Mouse (Mus musculus) embryonic facial prominence, embryonic 12.5 days (tissue): ENCODE measurements at regions not wholly inside any gene's neighbourhood (a gene's known extent, or its start where the extent isn't known, plus 50 kb on each side); places are given as distances from the start of the nearest gene placed in this dataset.
A peak's percentile ranks its signal among the peaks of the same experiment; 100 is the strongest.

Experiments used
- ATAC-seq: fragments of 200-750 bp; cut with Nextera tagmentation; 2 replicates; pipeline ENCODE4 v1.8.0; 2017; ENCODE audit not compliant: insufficient number of reproducible peaks, insufficient read depth, low FRiP score, low TSS enrichment
- H3K27ac ChIP-seq: fragments of 300-500 bp; sonication (generic); 2 replicates; pipeline ENCODE4 v1.5.1; 2016; ENCODE audit warnings: mild to moderate bottlenecking
- H3K27me3 ChIP-seq: fragments of 300-500 bp; sonication (generic); 2 replicates; pipeline ENCODE4 v1.6.1; 2016; ENCODE audit warnings: mild to moderate bottlenecking, moderate library complexity
- H3K36me3 ChIP-seq: fragments of 300-500 bp; sonication (generic); 2 replicates; pipeline ENCODE4 v1.6.1; 2016; ENCODE audit warnings: mild to moderate bottlenecking
- H3K4me1 ChIP-seq: fragments of 300-500 bp; sonication (generic); 2 replicates; pipeline ENCODE4 v1.6.1; 2016
- H3K4me2 ChIP-seq: fragments of 300-500 bp; sonication (generic); replicated peaks from 2 replicates; pipeline ENCODE4 v1.6.1; 2016; ENCODE audit warnings: mild to moderate bottlenecking, moderate library complexity
- H3K4me3 ChIP-seq: fragments of 300-500 bp; sonication (generic); 2 replicates; pipeline ENCODE4 v1.5.1; 2016; ENCODE audit warnings: mild to moderate bottlenecking
- H3K9ac ChIP-seq: fragments of 300-500 bp; sonication (generic); 2 replicates; pipeline ENCODE4 v1.6.1; 2016; ENCODE audit warnings: mild to moderate bottlenecking, moderate library complexity
- H3K9me3 ChIP-seq: fragments of 300-500 bp; sonication (generic); 2 replicates; pipeline ENCODE4 v1.6.1; 2016; ENCODE audit warnings: mild to moderate bottlenecking, moderate library complexity
- WGBS: fragments of 180-500 bp; shearing (Covaris S2); methylation state at CpG from one replicate; pipeline ENCODE4 v1.1.7; 2016; 5-methylcytosine and 5-hydroxymethylcytosine counted together

GRCm38 (mm10) chr5:97218712-97219111 lies 107.3 kb upstream of the Paqr3 start:
- 74% methylated on average over 1 of the region's 1 CpGs for WGBS
- Histone ChIP-seq H3K27me3 (no peaks in the 10 kb centered on the region), H3K9ac (no peak overlapping the region), H3K27ac (no peak overlapping the region), H3K9me3 (no peaks in the 10 kb centered on the region), H3K36me3 (no peaks in the 10 kb centered on the region), H3K4me2 (no peak overlapping the region), H3K4me1 (no peaks in the 10 kb centered on the region), H3K4me3 (no peak overlapping the region)
- ATAC-seq: no peak

- 84% methylated on average over 4 of the region's 4 CpGs for WGBS
These were observed 94.2 kb upstream of the Paqr3 start for GRCm38 (mm10) chr5:97205606-97206005.

GRCm38 (mm10) chr5:97204337-97204736 lies 92.9 kb upstream of the Paqr3 start:
- Histone ChIP-seq H3K4me1 (no peaks in the 10 kb centered on the region), H3K27ac (no peak overlapping the region), H3K9me3 (no peaks in the 10 kb centered on the region), H3K36me3 (no peaks in the 10 kb centered on the region), H3K4me2 (no peak overlapping the region), H3K4me3 (no peak overlapping the region), H3K27me3 (no peaks in the 10 kb centered on the region), H3K9ac (no peak overlapping the region)
- no peak for ATAC-seq
- WGBS: 81% methylated on average over 2 of the region's 2 CpGs

More at GRCm38 (mm10) chr5:97205606-97206005, 94.2 kb upstream of the Paqr3 start:
- no peaks in the 10 kb centered on the region for H3K4me1 ChIP-seq
- no peak overlapping the region for H3K4me2 ChIP-seq
- no peak overlapping the region for H3K4me3 ChIP-seq
- ATAC-seq: no peak
- no peaks in the 10 kb centered on the region for H3K36me3 ChIP-seq
- no peak overlapping the region for H3K9ac ChIP-seq
- no peaks in the 10 kb centered on the region for H3K9me3 ChIP-seq
- no peak overlapping the region for H3K27ac ChIP-seq
- H3K27me3 ChIP-seq: no peaks in the 10 kb centered on the region

GRCm38 (mm10) chr5:97203646-97204045 lies 92.2 kb upstream of the Paqr3 start:
- no peaks in the 10 kb centered on the region for H3K36me3 ChIP-seq
- no peak overlapping the region for H3K4me2 ChIP-seq
- H3K9me3 ChIP-seq: no peaks in the 10 kb centered on the region
- H3K4me3 ChIP-seq: no peak overlapping the region
- H3K9ac ChIP-seq: no peak overlapping the region
- WGBS: 89% methylated on average over 1 of the region's 1 CpGs
- H3K4me1 ChIP-seq: no peaks in the 10 kb centered on the region
- no peak overlapping the region for H3K27ac ChIP-seq
- no peak for ATAC-seq
- H3K27me3 ChIP-seq: no peaks in the 10 kb centered on the region

- no peak overlapping the region for H3K27ac ChIP-seq
- no peaks in the 10 kb centered on the region for H3K27me3 ChIP-seq
- H3K9me3 ChIP-seq: no peaks in the 10 kb centered on the region
- H3K4me2 ChIP-seq: no peak overlapping the region
- 31% methylated on average over 3 of the region's 3 CpGs for WGBS
- no peak for ATAC-seq
- H3K9ac ChIP-seq: no peak overlapping the region
- no peak overlapping the region for H3K4me3 ChIP-seq
- no peaks in the 10 kb centered on the region for H3K36me3 ChIP-seq
- no peaks in the 10 kb centered on the region for H3K4me1 ChIP-seq
These were observed 91.2 kb upstream of the Paqr3 start for GRCm38 (mm10) chr5:97202557-97202956.

- H3K27ac ChIP-seq: no peak overlapping the region
- ATAC-seq: no peak
- WGBS: 67% methylated on average over 4 of the region's 4 CpGs
- no peak overlapping the region for H3K4me2 ChIP-seq
- H3K4me3 ChIP-seq: no peak overlapping the region
- H3K36me3 ChIP-seq: no peaks in the 10 kb centered on the region
- H3K9ac ChIP-seq: no peak overlapping the region
- H3K27me3 ChIP-seq: no peaks in the 10 kb centered on the region
- H3K9me3 ChIP-seq: no peaks in the 10 kb centered on the region
- H3K4me1 ChIP-seq: no peaks in the 10 kb centered on the region
These were observed 89.3 kb upstream of the Paqr3 start for GRCm38 (mm10) chr5:97200655-97201054.

- no peak overlapping the region for H3K27ac ChIP-seq
- H3K4me3 ChIP-seq: no peak overlapping the region
- 66% methylated on average over 10 of the region's 10 CpGs for WGBS
- H3K27me3 ChIP-seq: no peaks in the 10 kb centered on the region
- H3K4me1 ChIP-seq: peaks cover 8% of the 10 kb centered on the region
- no peak for ATAC-seq
- H3K9me3 ChIP-seq: no peaks in the 10 kb centered on the region
- no peak overlapping the region for H3K4me2 ChIP-seq
- H3K9ac ChIP-seq: no peak overlapping the region
- no peaks in the 10 kb centered on the region for H3K36me3 ChIP-seq
These were observed 83.9 kb upstream of the Paqr3 start for GRCm38 (mm10) chr5:97195281-97195660.

GRCm38 (mm10) chr5:97194656-97195280 lies 83.4 kb upstream of the Paqr3 start:
- Histone ChIP-seq H3K9ac (no peak overlapping the region), H3K27me3 (no peaks in the 10 kb centered on the region), H3K27ac (no peak overlapping the region), H3K4me3 (no peak overlapping the region), H3K9me3 (no peaks in the 10 kb centered on the region), H3K4me2 (no peak overlapping the region), H3K4me1 (peaks cover 8% of the 10 kb centered on the region), H3K36me3 (no peaks in the 10 kb centered on the region)
- ATAC-seq: no peak
- WGBS: 71% methylated on average over 11 of the region's 11 CpGs

GRCm38 (mm10) chr5:97192656-97193055 lies 81.3 kb upstream of the Paqr3 start:
- Histone ChIP-seq H3K36me3 (no peaks in the 10 kb centered on the region), H3K4me1 (peaks cover 8% of the 10 kb centered on the region), H3K4me3 (no peak overlapping the region), H3K27me3 (no peaks in the 10 kb centered on the region), H3K9ac (no peak overlapping the region), H3K9me3 (no peaks in the 10 kb centered on the region), H3K4me2 (no peak overlapping the region), H3K27ac (no peak overlapping the region)
- 74% methylated on average over 13 of the region's 13 CpGs for WGBS
- no peak for ATAC-seq

GRCm38 (mm10) chr5:97190695-97191094 lies 79.3 kb upstream of the Paqr3 start:
- ATAC-seq: no peak
- Histone ChIP-seq H3K9ac (no peak overlapping the region), H3K9me3 (no peaks in the 10 kb centered on the region), H3K27ac (peak overlapping the region; percentile 68), H3K27me3 (no peaks in the 10 kb centered on the region), H3K4me1 (peaks cover 8% of the 10 kb centered on the region), H3K4me3 (no peak overlapping the region), H3K4me2 (no peak overlapping the region), H3K36me3 (no peaks in the 10 kb centered on the region)
- WGBS: 21% methylated on average over 3 of the region's 3 CpGs

GRCm38 (mm10) chr5:97184512-97184911 lies 73.1 kb upstream of the Paqr3 start:
- H3K4me1 ChIP-seq: no peaks in the 10 kb centered on the region
- H3K27me3 ChIP-seq: no peaks in the 10 kb centered on the region
- 78% methylated on average over 9 of the region's 9 CpGs for WGBS
- ATAC-seq: no peak
- H3K4me3 ChIP-seq: no peak overlapping the region
- H3K4me2 ChIP-seq: no peak overlapping the region
- H3K27ac ChIP-seq: no peak overlapping the region
- no peaks in the 10 kb centered on the region for H3K9me3 ChIP-seq
- H3K9ac ChIP-seq: no peak overlapping the region
- H3K36me3 ChIP-seq: no peaks in the 10 kb centered on the region

GRCm38 (mm10) chr5:97181249-97181648 lies 69.9 kb upstream of the Paqr3 start:
- H3K4me2 ChIP-seq: no peak overlapping the region
- H3K27me3 ChIP-seq: no peaks in the 10 kb centered on the region
- no peak overlapping the region for H3K4me3 ChIP-seq
- no peaks in the 10 kb centered on the region for H3K36me3 ChIP-seq
- H3K4me1 ChIP-seq: no peaks in the 10 kb centered on the region
- 0 out of 2 replicates have a peak, but pooled peaks have one; percentile 47 for ATAC-seq
- H3K27ac ChIP-seq: no peak overlapping the region
- no peaks in the 10 kb centered on the region for H3K9me3 ChIP-seq
- WGBS: 72% methylated on average over 1 of the region's 1 CpGs
- no peak overlapping the region for H3K9ac ChIP-seq

- H3K36me3 ChIP-seq: no peaks in the 10 kb centered on the region
- no peaks in the 10 kb centered on the region for H3K9me3 ChIP-seq
- no peak overlapping the region for H3K4me2 ChIP-seq
- no peaks in the 10 kb centered on the region for H3K27me3 ChIP-seq
- no peak overlapping the region for H3K27ac ChIP-seq
- ATAC-seq: no peak
- H3K4me3 ChIP-seq: no peak overlapping the region
- 82% methylated on average over 8 of the region's 8 CpGs for WGBS
- H3K4me1 ChIP-seq: no peaks in the 10 kb centered on the region
- no peak overlapping the region for H3K9ac ChIP-seq
These were observed 63.0 kb upstream of the Paqr3 start for GRCm38 (mm10) chr5:97174446-97174845.
